ENCODE assay signal across 18 mouse cellular contexts in genomic region chr17:6636861-6637260, GRCm38 (mm10). TPM values are rescaled to one million over a fixed set of nuclear protein-coding genes. Genes with fewer than 3 reads are reported as not detected.
"Had no signal": no experiment of that assay in that cellular context is flagged by ENCODE, and none has a peak within 500 bp of the region (broad histone marks: within the 10 kb centered on the region; RNA-seq: fewer than 3 reads in every experiment).

No protein-coding gene starts in this region.

- H3K4me2 ChIP-seq: liver, embryonic 15.5 days; lung, embryonic 15.5 days; midbrain, embryonic 12.5 days; midbrain, embryonic 15.5 days; neural tube, embryonic 12.5 days; stomach, embryonic 15.5 days had no signal

- H3K4me3 ChIP-seq: liver, embryonic 15.5 days; lung, embryonic 15.5 days; megakaryocyte, embryonic 14.5 days; midbrain, embryonic 12.5 days; midbrain, embryonic 15.5 days; neural tube, embryonic 12.5 days; stomach, embryonic 15.5 days had no signal

- H3K9ac ChIP-seq: liver, embryonic 15.5 days; liver, postnatal 0 days; lung, embryonic 15.5 days; midbrain, embryonic 12.5 days; midbrain, embryonic 15.5 days; neural tube, embryonic 12.5 days; stomach, embryonic 15.5 days had no signal

- H3K27me3 ChIP-seq: liver, embryonic 15.5 days; lung, embryonic 15.5 days; megakaryocyte, embryonic 14.5 days; midbrain, embryonic 12.5 days; midbrain, embryonic 15.5 days; neural tube, embryonic 12.5 days; stomach, embryonic 15.5 days had no signal

- H3K36me3 ChIP-seq: liver, embryonic 15.5 days; lung, embryonic 15.5 days; midbrain, embryonic 12.5 days; midbrain, embryonic 15.5 days; neural tube, embryonic 12.5 days; stomach, embryonic 15.5 days had no signal

- H3K9me3 ChIP-seq: liver, embryonic 15.5 days; lung, embryonic 15.5 days; megakaryocyte, embryonic 14.5 days; midbrain, embryonic 12.5 days; midbrain, embryonic 15.5 days; neural tube, embryonic 12.5 days; stomach, embryonic 15.5 days had no signal

- H3K4me1 ChIP-seq: liver, embryonic 15.5 days; lung, embryonic 15.5 days; midbrain, embryonic 12.5 days; midbrain, embryonic 15.5 days; neural tube, embryonic 12.5 days; stomach, embryonic 15.5 days had no signal

- ATAC-seq: liver, postnatal 0 days; lung, postnatal 0 days; midbrain, embryonic 15.5 days had no signal

- DNase-seq: liver, postnatal 0 days; lung, adult 2 months; lung, postnatal 14 days; lung, postnatal 36 days; right cerebral cortex, postnatal 14 days; thymus, adult 2 months; thymus, postnatal 25 days; thymus, postnatal 4 days had no signal

- H3K27ac ChIP-seq: liver, embryonic 15.5 days; lung, embryonic 15.5 days; macrophage; midbrain, embryonic 12.5 days; midbrain, embryonic 15.5 days; neural tube, embryonic 12.5 days; stomach, embryonic 15.5 days; stomach, postnatal 0 days had no signal

RNA-seq across cellular contexts. Expression of gene Sytl3, which starts 22.0 kb away (rescaled TPM):
- polyA plus RNA-seq: midbrain, embryonic 12.5 days had no signal
